Mouse (Mus musculus) left cerebral cortex, postnatal 4 days (tissue): ENCODE measurements around the gene Exoc6b. TPM values are rescaled to one million over a fixed set of nuclear protein-coding genes. Genes with fewer than 3 reads are reported as not detected.

Source experiments
- DNase-seq: peaks from one replicate; pipeline ENCODE4 v3.0.0-alpha.2; 2022
- intact Hi-C: fragments of 180-260 bp; cut with DNase I; formaldehyde crosslinking; loops from one replicate; pipeline ENCODE4 v1.15.1; 2025
- total RNA-seq, 2 experiments: library from RNA; stranded (reverse); gene quantifications; 2 replicates each; pipeline ENCODE4 v1.2.3; 2021

The Exoc6b gene
- total RNA-seq, 2 experiments from 2014 or later, result 90.8 to 95.3 TPM

DNA sequence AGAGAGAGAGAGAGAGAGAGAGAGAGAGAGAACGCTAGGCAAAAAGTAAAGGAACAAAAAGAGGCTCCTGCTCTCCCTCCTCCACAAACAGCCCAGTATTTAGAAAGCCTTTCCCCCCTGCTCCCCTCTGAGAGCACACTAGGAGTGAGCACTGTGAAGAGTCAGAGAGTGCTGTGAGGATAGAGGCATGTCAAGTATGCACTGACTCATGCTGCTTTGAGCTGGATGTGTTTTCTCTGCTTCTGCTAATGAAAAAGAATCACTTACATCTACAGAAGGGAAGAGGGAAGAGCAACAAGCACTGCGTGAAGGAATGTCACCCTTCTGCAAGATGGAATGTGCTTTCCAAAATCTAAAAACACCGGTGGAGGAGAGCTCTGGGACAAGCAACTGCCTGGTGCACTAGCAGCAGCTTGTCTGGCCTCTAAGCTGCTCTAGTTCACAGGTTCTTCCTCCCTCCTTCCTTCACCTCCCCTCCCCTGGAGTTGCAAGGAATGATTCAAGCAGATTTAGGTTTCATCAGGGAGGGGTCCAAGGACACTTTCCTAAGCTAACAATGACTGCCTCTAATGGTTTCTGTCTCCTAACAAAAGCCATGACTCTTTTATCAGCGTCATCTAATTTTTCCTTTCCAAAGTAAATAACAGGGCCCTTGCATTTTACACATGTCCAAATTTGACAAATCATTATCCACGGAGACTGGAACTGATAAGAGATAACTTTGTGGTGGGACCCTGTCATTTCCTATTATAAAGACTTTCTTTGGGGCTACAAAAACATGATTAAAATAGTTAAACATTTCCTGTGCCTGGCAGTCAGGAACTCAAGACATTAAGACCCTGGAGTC is 176.2 kb downstream of the Exoc6b start:
- DNase-seq, result no peak
- intact Hi-C loops, result no loop called here

DNA sequence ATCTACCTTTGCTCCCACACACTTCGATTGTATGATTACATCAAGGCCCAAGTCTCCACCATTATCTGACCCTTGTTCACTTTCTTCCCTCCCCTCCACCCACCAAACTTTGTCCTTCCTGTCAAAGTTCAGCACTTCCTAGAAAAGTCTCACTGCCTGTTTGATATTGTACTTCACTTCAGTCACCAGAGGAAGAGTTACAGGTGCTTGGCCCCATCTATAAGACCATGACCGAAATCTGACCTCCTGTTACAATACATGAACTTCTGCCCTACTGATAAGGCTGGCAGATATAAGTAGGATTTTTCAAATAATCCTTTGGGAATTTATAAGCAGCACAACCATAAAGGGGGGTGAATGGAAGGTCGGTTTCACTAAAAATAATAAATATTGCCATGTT is 182.8 kb downstream of the Exoc6b start:
- no peak for DNase-seq
- intact Hi-C loops, result no loop called here

DNA sequence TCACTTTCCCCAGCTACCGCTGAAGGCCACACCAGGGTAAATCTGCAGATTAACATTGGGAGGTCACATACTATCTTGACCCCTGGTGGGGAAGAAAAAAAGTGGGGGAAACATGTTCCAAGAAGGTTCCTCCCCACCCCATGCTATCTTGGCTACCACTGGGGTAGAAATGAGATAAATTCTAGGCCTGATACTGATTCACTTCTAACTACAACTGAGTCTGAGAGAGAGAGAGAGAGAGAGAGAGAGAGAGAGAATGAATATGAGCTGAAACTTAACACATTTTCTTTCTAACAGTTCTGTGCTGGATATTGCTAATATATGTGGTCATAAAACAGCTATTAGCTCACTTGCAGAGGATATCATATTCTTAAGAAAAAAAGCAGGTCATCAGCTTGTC is 184.2 kb downstream of the Exoc6b start:
- DNase-seq, result no peak
- intact Hi-C loops, result no loop called here

DNA sequence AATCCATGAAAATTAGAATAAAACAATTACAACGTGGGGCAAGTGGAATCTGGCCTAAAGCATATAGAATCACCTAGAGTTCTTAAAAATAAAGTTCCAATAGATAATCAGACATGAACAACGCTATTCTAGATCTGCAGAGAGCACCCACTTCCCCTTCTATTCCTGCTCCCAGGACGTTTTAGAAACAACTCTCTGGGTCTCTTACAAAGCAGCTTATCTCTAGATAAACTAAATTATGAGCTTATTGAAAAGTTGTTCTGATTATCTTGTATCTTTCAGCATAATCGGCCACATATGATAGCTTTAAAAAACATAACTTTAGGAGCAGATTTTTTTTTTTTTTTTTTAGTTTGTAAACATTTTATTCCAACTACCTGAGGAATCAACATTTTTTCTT is 185.6 kb downstream of the Exoc6b start:
- intact Hi-C loops, result no loop called here
- DNase-seq, result no peak

DNA sequence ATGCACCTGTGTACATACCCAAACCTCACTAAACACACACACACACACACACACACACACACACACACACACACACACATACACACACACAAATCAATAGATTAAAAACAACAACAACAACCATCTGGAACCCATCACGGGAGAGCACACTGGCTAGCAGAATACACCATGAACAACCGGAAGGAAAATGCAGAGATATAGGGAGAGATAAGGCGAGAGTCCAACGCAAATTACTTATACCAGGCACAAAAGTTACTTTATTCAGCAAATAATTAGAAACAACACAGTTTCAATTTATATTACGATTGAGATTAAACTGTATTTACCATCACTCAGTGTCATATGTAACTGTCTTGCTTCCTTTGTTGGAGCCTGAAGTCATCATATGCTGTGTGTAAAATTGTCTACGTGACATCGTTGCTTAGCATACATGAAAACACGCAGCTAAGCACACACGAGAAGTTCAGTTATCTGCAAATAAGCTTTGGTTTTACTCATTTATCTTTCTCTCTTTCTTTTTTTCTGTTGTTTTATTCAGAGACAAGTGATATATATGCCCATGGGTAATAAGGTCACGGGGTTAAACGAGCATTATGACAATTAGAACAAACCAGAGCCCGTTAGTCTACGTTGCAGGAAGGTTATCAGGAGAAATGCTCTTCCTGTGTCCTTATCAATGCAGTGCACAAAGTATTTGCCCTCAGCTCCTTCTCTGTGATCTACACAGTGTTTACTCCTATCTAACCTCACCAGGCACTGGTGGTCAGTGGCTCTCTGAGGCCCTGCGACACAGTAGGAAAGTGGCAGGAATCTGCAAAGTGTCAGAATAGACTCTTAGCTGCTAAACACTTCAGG is 186.4 kb downstream of the Exoc6b start:
- DNase-seq, result no peak
- intact Hi-C loops, result no loop called here

DNA sequence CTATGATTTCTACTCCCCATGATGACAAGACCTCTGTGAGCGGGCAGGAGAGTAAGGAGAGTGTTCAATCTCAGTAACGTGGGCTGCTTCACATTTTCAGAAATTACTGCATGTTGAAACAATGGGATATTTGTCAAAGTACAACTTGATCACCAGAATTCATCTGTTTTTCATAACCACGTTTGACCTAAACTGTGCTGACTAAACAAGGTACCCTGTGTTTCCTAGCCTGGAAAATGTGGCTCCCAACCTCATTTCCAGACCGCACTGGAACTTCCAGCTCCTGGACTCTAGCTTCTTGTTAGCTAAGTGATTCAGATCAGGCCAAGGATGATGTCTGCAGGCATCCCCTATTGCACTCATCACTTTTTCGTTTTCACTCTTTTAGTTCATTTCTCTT is 193.4 kb downstream of the Exoc6b start:
- intact Hi-C loops, result no loop called here
- DNase-seq, result no peak

DNA sequence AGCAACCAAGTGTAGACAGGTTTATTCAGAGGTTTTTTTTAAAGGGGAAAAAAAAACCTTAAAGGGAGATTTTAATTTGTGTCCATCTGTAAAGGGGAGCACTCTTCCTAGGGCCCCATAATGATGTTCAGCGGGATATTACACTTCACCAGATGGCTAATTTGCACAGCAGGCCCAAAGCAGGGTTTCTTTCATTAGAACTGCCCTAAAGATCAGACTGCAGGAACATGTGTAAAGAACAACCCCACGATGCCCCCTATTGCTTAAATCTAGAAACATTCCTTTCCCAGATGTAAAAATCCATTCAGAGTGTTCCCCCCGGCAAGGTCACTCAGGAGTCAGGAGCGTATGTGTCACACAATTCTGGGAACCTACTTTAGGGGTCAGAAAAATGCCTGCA is 202.2 kb downstream of the Exoc6b start:
- DNase-seq, result no peak
- intact Hi-C loops, result no loop called here

DNA sequence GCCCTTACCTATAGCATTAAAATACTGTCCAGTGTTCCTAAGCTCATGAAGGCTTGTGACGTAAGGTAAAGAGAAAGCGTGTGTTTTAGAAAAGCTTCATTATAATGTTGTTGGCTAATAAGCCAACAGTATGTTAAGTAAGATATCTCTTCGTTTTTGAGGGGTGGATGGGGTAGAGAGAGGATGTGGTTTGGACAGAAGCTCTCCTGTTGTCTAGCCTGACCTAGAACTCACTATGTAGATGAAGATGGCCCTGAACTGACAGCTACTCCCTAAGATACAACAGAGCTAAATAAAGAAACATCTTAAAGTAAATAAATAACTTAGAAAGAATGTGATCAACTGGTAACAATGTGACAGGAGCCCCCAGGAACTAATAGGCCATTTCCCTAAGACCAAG is 204.7 kb downstream of the Exoc6b start:
- no peak for DNase-seq
- intact Hi-C loops, result no loop called here

DNA sequence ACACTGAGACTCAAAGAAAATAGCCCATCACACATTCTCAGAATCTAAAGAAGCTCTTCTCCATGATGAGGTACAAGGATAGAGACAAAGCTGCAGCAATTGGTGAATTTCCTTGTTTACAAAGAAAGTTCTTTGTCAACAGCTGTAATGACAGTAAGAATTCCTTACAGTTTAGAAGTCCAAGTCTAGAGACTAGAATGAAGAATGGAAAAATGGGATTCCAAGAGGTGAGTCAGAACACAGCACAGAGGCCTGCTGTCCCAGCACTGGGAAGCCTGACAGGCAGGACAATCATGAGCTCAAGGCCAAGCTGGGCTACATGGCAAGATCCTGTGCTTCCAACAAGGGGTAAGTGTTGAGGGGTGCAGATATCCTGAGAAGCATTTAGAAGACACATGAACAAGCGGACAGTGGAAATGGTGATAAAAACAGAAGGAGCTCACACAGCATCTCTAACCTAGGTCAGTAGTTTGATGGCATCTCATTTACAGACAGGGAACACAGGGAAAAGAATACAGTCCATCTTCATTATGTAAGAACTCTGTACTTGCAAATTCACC is 205.4 kb downstream of the Exoc6b start:
- intact Hi-C loops, result no loop called here

DNA sequence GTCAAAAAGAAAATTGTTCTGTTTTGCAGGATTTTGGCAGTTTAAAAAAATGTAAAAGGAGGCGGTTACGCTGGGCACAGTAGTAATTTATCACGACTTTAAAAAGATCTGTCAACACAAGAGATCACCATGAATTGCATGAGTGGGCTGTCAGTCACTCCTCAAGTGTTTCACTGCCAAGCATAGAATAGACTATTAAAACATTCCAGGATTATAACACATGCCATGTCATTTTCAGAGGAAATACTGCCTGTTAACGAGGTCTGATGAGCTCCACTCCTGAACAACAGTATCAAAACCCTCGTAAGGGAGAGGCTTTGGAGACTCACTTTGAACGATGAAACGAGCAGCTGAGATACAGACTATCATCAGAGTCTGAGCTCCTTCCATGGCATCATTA is 223.6 kb downstream of the Exoc6b start:
- intact Hi-C loops, result no loop called here
- no peak for DNase-seq

More for the DNA sequence above, 205.4 kb downstream of the Exoc6b start:
- DNase-seq, result no peak

DNA sequence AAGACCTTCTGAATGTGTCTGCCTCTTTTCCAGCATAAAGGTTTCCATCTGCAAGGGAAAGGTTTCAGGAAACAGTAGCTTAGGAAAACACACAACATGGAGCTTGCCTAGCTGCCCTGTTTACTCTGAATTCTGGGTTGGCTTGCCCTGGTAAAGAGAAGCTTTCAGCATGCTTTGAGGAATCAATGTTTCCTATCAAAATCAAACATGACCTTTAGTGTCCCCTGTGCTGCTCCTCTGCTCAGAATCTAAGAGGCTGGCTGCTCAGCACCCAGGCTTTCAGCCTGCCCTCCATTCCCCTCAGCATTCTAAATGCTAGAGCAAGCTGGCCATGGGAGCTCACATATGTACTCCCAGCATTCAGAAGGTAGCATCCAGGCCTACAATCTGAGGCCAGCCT is 228.2 kb downstream of the Exoc6b start:
- intact Hi-C loops, result no loop called here
- no peak for DNase-seq

DNA sequence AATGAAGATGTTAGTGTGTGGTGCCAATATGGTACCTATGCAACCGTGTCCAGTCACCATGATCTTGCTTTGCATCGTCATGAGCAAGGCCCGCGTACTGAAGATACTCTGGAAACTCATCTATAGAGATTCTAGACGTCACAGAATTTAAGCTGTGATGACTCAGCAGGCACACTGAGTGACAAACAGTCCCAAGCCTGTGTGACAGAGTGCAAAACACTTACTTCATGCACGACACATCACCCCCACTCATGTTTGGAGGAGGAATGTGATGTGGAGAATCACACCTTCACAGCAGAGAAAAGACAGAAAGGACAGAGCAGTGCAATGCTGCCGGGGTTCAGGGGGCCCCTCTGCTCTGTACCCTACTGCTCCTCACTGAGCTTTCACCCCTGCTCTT is 261.8 kb downstream of the Exoc6b start:
- no peak for DNase-seq
- intact Hi-C loops, result no loop called here

DNA sequence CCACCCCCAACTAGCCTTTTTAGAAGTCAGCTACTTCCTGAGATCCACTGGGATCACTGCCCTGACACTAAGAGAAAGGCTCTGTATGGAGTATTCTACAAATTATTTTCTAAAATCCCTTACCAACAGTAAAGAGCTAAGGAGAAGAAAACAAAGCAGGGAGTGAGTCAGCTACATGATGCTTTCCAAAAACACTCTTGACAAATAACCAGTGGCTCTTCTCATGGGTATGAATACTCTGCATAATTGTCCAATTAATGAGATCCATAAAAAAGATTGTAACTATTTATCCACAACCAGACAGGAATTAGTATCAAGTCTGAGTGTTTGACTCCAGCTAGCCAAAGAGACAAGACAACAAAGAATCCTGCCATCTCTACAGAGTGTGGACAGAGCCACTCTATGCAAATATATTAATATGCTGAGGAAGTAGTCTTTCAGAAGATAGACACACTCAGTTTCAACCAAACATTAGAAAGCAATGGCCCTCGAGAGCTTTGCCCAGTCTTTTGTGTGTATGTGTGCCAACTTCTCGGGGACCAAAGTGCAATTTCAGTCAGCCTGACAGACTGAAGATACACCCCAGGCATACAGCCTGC is 263.1 kb downstream of the Exoc6b start:
- peak; percentile 10 for DNase-seq
- intact Hi-C loops, result no loop called here

DNA sequence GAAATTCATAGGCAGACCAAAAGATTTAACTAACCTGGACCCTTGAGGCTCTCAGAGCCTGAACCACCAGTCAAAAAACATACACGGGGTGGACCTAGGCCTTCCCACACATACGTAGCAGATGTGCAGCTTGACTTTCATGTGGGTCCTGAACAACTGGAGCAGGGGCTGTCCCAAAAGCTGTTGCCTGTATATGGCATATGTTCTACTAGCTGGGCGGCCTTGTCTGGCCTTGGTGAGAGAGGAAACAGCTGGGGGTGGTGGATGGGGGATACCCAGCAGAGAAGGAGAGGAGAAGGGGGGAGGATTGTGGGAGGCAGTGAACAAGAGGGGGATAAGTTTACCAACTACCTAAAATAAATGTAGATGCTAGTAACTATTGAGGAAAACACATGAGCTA is 270.6 kb downstream of the Exoc6b start:
- intact Hi-C loops, result no loop called here
- DNase-seq, result no peak

DNA sequence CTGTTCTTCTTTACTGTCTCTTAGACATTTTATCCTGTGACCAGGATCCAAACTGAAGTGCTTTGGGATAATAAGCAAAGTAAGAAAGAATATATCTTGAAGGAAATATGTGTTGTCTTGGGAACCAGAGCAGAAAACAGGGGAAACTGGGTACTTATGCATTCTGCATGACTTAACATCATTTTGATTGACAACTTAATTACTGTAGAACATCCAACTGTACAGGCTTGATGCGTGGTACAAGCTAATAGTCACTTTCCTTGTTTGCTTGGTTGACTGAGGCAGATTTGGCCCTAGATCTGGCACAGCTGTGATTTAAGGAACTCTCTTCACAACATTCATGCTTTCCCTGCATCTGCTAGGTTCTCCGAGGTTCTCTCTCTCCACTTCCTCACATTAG is 285.3 kb downstream of the Exoc6b start:
- intact Hi-C loops, result no loop called here
- no peak for DNase-seq

DNA sequence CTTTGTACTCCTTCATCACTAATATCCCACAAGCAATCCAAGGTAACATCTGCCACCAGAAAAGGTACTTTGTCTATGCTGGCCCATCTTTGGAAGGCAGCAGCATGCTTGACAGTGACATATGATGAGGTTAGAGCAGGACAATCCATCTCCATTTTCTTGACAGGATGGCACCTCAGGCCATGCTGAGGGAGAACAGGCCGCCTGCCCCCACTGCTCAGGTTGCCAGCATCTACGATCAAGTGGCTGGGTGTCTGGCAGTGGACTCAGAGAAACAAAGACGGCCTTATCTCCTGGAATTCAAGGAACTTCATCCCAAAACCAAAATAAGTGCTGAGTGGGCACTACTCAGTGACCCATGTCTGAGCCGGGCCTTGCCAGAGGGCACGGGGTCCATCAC is 289.3 kb downstream of the Exoc6b start:
- no peak for DNase-seq
- intact Hi-C loops, result no loop called here

DNA sequence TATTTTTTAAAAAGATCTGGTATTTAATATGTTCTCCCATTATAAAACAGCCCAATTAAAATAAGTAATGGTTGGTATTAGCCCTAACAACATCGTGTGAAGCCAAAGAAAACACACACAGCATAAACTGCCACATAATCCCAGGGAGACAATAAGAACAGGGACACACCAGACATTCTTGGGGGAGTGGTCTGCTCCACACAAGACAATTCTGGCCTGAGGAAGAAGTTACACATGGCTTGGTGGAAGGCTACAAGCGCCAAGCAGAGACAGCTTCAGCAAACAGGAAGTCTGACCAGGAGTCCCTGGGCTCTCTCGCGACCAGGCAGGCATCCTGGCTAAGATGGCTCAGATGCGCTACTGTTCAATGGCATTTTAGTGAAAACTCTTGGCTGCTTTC is 290.3 kb downstream of the Exoc6b start:
- no peak for DNase-seq
- intact Hi-C loops, result no loop called here

DNA sequence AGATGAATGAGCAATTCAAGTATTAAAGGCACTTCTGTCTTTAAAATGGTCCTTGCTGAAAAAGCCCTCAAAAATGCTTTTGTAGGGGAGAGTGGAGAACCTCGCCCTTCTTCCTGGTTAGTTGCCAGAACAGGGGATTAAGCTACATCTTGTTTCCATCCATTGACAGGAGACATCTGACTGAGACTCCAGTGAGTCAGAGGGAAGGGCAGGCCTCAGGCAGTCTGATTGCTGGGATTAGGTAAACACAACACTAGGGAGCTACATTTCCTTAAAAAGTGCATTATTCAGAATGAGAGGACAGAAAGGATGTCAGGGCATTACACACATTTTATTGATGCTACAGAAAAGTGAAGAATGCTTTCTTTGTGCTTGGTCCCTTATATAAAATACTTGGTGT is 293.4 kb downstream of the Exoc6b start:
- intact Hi-C loops, result no loop called here
- no peak for DNase-seq

DNA sequence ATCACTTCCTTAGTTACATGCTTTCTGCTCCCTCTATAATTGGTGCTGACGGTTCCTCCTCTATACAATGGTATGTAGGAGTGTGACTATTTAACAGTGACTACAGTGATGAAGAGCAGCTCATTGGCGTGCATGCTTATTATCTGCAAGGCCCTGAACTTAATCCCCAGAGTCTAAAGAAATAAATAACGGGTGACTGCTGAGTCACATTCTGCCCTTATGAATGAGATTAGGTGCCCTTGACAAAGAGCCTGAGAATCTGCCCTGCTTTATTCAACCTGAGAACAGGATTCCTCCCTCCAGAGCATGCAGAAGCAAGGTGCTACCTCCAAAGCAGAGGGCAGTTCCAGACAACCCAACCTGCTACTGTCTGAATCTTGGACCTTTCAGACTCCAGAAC is 314.0 kb downstream of the Exoc6b start:
- DNase-seq, result no peak
- intact Hi-C loops, result no loop called here

DNA sequence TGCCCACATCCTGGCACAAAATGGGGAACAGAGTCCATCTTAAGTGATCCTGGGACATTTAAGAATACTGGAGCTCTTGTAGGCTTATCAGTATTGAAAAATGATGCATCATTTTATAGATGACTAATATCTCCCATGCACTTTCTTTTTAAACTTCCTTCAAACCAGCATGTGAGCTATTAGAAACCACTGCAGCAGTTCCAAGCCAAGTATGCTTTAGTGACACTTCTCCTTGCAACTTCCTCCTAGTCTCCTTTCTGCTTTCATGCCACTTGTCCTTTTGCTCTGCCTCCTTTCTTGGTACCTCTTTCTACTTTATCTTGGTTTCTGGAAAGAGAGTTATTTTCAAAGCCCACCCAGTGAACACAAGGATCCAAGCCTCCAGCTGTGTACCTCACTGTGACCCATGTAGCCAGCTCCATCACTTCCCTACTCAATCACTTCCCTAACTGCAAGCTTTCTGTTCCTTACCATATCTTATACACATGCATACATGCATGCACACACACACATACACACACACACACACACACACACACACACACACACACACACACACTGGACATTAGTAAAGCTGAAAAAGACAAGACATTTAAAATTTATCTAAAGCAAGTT is 316.4 kb downstream of the Exoc6b start:
- intact Hi-C loops, result no loop called here
- no peak for DNase-seq

DNA sequence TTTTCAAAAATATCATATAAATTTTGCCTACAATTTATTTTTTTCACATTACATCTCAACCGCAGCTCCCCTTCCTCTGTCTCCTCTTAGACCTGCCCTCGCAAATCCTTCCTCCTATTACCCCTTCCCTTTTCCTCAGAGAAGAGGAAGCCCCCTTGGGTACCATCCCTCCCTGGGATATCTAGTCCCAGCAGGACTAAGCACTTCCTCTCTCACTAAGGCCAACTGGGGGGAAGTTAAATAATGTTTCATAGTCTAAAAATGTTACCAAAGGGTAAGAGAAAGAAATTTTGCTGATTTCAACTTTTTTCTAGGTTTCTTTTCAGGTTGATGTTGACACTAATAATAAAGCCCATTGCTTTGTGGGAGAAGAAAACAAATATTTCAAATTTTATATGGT is 317.9 kb downstream of the Exoc6b start:
- no peak for DNase-seq
- intact Hi-C loops, result no loop called here
